Mouse (Mus musculus) adipocyte (in vitro differentiated cells): ENCODE results near the gene Taar8b.
A peak's percentile ranks its signal among the peaks of the same experiment; 100 is the strongest.
"Not testable (repeated sequence)": the region's sequence is repeated elsewhere in the genome, so short reads cannot be mapped to it uniquely, and the experiment has no call there.

Experiments used
- DNase-seq: peaks from one replicate; pipeline ENCODE4 v3.0.0-alpha.2; 2016; ENCODE audit warnings: low spot score

Taar8b gene

DNA sequence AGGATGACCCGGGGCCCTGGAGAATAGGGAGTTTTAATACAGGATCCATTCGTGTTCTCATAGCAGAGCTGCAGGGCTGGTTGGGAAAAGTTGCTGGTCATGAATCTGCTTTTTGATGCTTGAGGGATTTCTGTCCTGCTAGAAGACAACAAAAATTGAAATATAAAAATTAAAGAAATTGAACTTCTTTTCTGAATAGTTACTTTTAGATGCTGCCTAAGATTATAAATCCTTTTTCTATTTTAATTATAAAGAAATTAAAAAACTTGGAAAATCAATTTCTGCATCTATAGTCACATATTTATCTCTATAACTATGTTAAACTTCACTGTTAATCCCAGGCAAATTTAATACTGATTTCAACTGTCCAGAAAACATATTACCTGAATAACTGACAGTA, at the start of gene Taar8b:
Taar8b (minus strand) TSS at position 101 of the 400 bp plus-strand sequence.
- DNase-seq = no peak

GRCm38 (mm10) chr10:24138623-24139261, 46.6 kb upstream of the Taar8b start:
- no peak for DNase-seq

DNA sequence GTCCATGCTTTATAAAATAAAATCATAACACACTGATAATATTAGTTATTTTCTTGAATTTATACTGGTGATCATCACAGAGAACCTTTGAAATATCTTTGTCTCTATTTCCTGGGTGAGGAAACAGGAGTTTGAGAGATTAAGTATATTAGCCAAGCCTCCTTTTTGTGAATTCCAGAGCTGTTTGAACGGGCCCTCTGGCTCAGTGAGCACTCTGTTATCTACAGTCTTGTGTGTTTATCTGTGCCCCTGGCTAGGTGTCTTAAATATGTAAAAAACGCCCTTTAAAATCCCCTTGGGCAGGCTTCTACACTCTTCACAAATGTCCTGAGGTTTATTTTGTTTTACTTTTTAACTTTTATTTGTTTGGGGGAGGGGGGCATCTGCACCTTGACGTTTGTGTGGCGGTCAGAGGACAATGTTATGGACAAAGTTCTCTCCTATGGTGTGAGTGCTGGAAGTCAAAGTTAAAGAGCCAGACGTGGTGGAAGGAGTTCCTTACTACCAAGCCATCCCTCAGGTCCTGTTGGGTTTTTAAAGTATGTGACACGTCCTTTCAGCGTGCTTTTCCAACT, 42.1 kb upstream of the Taar8b start:
- DNase-seq = no peak

DNA sequence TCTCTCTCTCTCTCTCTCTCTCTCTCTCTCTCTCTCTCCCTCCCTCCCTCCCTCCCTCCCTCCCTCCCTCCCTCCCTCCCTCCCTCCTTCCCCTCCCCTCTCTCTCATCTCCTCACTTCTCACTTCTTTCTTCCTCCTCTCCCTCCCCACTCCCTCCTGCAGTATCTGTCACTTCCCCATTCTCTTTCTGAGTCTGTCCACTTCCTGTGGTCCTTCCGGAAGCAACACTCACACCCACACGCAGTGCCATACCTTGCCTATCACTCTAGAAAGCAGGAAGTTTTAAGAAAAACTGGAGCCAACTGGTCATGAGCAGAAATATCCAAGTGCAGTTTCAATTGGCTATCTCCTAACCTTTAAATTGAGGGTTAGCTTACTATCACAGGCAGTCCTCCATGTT, 41.0 kb upstream of the Taar8b start:
- no peak for DNase-seq

DNA sequence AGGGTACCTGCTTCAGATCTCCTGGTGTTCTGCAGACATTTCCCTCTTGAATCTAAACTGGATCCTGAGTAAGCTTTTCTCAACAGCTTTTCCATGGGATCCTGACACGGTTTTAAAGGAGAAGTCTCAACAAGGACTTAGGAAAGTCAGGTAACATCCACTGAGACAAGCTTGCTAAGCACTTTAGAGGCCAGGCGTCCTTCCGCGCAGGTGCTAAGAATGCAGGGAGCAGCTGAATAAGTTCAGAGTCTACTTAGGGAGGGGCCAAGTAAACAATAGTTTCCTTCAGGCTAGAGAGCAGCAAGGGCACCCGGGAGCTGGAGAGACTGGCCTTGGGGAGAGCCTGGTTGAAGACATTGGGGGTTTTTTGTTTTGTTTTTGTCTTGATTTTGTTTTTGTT, 40.2 kb upstream of the Taar8b start:
- DNase-seq = no peak

- peak; percentile 75 for DNase-seq
These were observed 39.6 kb upstream of the Taar8b start for GRCm38 (mm10) chr10:24131451-24132262.

GRCm38 (mm10) chr10:24111116-24111778, 19.2 kb upstream of the Taar8b start:
- peak; percentile 81 for DNase-seq

DNA sequence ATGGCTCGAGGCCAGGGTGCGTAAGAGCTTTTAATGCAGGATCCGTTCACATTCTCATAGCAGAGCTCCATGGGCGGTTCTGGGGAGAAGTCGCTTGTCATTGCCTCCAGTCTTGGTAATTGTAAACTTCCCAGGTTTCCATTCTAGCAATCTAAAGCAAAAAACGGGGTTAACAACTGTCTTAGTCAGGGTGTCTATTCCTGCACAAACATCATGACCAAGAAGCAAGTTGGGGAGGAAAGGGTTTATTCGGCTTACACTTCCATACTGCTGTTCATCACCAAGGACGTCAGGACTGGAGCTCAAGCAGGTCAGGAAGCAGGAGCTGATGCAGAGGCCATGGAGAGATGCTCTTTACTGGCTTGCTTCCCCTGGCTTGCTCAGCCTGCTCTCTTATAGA, 17.3 kb upstream of the Taar8b start, which contains the start of gene Taar9:
Taar9 (minus strand) TSS at position 101 of the 400 bp plus-strand sequence.
- DNase-seq = not testable (repeated sequence)

DNA sequence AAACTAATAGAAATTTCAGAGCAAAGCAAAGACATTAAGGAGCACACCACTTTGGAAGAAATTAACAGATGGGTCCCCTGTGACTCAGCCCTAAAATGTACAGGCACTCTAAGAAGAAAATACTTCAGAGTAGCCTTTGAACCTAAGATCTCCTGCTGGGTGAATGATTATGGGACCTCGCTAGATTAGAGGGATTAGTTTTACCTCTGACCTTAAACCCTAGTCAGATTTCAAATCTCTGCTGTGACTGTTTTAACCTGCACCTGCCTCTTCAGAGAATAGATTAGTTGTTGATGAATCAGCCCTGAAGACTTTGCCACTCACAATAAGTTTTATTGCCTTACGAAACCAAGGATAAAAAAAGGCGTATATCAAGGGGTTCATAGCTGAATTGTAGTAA, 16.1 kb upstream of the Taar8b start:
- no peak for DNase-seq

- no peak for DNase-seq
These were observed 15.7 kb upstream of the Taar8b start for GRCm38 (mm10) chr10:24107747-24108146.

DNA sequence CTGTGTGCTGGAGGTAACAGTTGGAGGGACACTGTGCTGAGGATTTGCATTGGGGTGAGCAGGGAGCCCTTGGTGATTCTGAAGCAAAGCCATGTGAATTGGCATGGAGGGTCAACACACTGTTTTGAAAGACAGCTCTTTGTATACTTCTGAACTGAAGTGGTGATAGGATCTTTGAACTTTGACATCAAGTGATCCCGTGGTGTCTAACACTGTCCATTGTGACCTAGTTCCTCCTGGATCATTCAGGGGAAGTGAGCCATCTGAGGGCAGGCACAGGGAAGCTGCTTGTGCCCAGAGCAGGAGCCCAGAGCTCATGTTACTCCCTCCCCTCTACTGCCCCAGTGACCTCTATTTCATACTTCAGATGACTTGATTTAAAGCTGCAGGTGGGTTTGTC, 11.2 kb upstream of the Taar8b start:
- DNase-seq = not testable (repeated sequence)

GRCm38 (mm10) chr10:24101812-24102211, 9.7 kb upstream of the Taar8b start, which contains the start of gene Taar8c:
Gene Taar8c, minus strand, starts transcription at chr10:24101912.
- not testable (repeated sequence) for DNase-seq

- DNase-seq = not testable (repeated sequence)
These were observed 4.9 kb upstream of the Taar8b start for GRCm38 (mm10) chr10:24097010-24097409.

DNA sequence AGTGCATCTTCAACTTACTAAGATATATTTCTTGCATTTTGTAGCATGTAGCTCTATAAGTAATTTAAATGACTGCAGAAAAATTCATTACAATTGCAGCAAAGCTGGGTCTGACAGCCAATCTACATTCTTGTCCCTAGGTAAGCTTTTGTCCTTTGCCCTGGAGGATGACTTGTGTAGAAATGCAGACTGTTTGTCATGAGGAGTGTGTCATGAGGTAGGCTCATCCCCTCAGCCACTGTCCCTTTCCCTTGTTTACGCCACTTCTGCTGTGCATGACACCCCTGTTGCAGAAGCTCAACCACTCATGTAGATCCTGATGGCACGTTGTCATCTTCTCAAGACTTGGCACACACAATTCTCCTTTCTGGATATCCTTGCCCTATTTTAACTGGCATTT, 4.9 kb downstream of the Taar8b start:
- no peak for DNase-seq

GRCm38 (mm10) chr10:24086555-24086954, 5.5 kb downstream of the Taar8b start:
- no peak for DNase-seq

DNA sequence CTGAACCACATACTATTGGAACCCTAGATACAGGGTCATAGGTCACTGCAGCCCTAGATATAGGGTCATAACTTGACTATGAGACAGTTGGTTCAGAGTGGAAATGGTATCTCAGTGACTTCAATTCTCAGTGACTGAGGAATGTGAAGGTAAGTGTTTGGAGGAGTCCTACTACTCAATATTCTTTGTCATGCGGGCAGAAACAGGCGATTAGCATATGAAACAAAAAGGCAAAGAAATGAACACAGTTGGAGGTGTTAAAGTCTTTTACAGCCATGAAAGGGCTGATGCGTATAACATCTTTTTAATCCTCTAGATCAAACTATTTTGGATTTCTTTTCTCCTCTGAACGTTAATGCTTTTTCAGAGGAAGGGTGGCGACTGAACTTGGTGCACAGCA, 6.2 kb downstream of the Taar8b start:
- DNase-seq = no peak

- peak; percentile 65 for DNase-seq
These were observed 11.9 kb downstream of the Taar8b start for GRCm38 (mm10) chr10:24080166-24080565.

DNA sequence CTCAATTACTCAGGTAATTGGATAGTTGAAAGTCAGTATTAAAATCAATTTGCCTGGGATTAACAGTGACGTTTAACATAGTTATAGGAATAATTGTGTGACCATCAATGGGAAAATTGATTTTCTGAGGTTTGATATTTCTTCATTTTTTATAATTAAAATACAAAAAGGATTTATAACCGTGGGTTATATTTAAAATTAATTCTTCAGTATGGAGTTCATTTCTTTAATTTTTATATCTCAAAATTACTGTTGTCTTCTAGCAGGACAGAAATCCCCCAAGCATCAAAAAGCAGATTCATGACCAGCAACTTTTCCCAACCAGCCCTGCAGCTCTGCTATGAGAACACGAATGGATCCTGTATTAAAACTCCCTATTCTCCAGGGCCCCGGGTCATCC, 15.9 kb downstream of the Taar8b start, which contains the start of gene Taar8a:
Taar8a (plus strand) TSS at position 301 of the 400 bp plus-strand sequence.
- DNase-seq = not testable (repeated sequence)

DNA sequence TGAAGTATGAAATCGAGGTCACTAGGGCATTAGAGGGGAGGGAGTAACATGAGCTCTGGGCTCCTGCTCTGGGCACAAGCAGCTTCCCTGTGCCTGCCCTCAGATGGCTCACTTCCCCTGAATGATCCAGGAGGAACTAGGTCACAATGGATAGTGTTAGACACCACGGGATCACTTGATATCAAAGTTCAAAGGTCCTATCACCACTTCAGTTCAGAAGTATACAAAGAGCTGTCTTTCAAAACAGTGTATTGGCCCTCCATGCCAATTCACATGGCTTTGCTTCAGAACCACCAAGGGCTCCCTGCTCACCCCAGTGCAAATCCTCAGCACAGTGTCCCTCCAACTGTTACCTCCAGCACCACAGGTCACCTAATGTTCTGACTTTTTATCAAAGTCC, 17.3 kb downstream of the Taar8b start:
- not testable (repeated sequence) for DNase-seq

DNA sequence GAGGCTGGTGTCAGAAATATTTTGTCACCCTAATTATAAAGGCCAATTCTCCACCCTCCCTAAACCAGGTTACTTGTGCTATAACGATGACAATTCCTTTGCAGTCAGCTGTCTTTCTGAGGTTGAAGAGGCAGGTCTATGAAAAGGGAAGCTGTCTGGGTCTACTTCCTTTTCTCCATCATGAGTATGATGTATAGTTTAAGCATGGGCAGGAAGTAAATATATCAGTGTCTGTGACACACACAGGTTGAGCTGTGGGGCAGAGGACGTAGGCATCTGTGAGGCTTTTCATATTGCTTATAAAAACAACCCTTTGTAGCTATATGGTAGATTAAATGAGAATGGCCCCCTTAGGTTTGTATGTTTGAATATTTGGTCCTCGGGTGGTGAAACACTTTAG, 33.1 kb downstream of the Taar8b start:
- no peak for DNase-seq

DNA sequence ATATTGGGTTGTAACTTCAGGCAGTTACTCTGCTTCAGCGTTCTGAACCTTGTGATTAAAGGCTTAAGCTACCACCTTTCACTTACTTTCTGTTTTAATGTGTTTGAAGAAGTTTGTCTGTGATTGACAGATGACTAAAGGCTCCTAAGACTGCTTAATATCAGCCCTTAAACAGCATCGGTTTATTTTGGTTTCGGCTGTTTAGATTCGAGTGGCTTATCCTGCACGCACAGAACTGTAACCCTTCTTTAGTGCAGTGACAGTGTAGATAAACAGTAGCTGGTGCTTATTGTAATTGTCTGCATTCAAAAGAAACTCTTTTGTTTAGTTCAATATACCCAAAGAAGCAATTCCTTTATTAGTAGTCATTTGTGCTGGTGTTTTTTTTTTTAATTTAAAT, 40.1 kb downstream of the Taar8b start:
- no peak for DNase-seq

DNA sequence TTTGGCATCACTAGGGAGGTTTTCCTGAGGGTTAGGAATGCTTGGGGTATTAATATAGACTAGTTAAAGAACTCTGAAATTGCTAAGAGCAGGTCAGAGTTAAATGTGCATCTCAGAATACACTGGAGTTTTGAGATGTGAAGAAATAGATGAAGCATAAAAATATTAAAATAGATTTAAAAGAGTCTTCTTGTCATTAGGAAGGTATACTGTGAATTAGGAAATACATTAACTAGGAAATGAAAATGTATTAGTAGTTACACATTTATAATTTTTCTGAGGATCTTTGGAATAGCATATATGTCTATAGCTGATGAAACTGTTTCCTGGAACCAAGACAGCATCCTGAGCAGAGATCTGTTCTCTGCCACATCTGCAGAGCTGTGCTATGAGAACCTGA, 42.9 kb downstream of the Taar8b start, which contains the start of gene Taar7f:
Taar7f (plus strand) TSS at position 301 of the 400 bp plus-strand sequence.
- DNase-seq = no peak
